Mouse (Mus musculus) lung, postnatal 14 days (tissue): ENCODE results near the gene Urgcp.
"Not testable (repeated sequence)": the region's sequence is repeated elsewhere in the genome, so short reads cannot be mapped to it uniquely, and the experiment has no call there.

ENCODE experiments used
- DNase-seq: peaks from one replicate; pipeline ENCODE4 v3.0.0; 2021

Gene Urgcp

GRCm38 (mm10) chr11:5761820-5762632 is at the start of gene Urgcp:
Gene Urgcp (minus strand): TSS chr11:5762376.
- DNase-seq, result peak; percentile 96

GRCm38 (mm10) chr11:5809487-5809886 is 47.3 kb upstream of the Urgcp start:
- DNase-seq, result not testable (repeated sequence)

- no peak for DNase-seq
These were observed 45.8 kb upstream of the Urgcp start for GRCm38 (mm10) chr11:5807956-5808355.

DNA sequence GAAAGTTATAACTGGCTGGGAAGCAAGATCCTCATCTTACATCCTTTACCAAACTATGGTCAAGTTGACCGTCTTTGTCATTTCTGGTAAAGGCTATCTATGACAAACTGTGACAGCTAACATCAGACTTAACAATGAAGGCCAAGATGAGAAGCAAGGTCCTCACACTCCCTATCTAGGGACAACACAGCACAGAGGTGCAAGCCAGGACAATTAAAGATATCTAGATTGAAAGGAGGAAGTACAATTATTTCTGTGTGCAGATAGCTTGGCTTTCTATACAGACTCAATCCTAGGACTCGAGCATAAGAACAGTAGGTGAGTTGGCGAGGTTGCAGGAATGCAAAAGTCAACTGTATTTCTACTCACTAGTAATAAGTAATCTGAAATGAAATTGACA is 43.5 kb upstream of the Urgcp start:
- no peak for DNase-seq

- DNase-seq, result no peak
These were observed 42.0 kb upstream of the Urgcp start for GRCm38 (mm10) chr11:5804174-5804573.

DNA sequence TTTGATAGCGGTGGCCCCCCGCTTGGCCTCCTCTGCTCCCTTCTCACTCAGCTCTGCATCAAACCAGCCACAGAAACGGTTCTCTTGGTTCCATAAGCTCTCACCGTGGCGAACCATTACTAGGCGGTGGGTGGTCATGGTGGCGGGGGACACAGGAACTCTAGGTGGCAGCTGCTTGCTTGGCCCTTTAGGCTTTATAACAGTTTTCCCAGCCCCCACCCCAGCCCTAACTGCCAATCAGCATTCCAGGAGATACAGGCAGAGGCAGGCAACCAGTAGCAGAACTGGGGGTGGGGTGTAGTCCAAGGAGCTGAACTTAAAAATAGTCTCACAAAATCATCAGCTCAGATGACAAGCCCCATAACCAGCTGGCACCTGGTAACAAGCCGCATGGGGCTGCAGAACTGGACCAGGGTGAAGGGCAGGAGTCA is 41.4 kb upstream of the Urgcp start, which contains the start of gene Pgam2:
Pgam2 (minus strand) TSS at position 183 of the 431 bp plus-strand sequence.
- no peak for DNase-seq

- DNase-seq, result no peak
These were observed 40.5 kb upstream of the Urgcp start for GRCm38 (mm10) chr11:5802457-5803217.

- DNase-seq, result no peak
These were observed 39.8 kb upstream of the Urgcp start for GRCm38 (mm10) chr11:5802005-5802404.

DNA sequence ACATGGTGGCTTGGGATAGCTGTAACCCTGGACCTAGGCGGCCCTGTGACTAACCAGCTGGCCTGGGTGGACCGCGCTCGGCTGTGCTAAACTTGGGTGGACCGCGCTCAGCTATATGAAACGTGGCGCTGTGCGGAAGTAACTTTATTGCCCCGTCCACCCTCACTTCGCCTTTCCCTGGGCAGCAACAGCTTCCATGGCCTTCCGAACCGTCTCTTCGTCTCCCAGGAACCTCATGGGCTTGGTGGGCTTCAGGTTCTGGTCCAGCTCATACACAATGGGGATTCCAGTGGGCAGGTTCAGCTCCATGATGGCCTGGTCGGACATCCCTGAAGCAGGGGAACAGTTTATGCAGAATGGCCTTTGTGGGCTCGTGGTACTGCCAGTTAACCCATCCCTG is 39.3 kb upstream of the Urgcp start:
- no peak for DNase-seq

DNA sequence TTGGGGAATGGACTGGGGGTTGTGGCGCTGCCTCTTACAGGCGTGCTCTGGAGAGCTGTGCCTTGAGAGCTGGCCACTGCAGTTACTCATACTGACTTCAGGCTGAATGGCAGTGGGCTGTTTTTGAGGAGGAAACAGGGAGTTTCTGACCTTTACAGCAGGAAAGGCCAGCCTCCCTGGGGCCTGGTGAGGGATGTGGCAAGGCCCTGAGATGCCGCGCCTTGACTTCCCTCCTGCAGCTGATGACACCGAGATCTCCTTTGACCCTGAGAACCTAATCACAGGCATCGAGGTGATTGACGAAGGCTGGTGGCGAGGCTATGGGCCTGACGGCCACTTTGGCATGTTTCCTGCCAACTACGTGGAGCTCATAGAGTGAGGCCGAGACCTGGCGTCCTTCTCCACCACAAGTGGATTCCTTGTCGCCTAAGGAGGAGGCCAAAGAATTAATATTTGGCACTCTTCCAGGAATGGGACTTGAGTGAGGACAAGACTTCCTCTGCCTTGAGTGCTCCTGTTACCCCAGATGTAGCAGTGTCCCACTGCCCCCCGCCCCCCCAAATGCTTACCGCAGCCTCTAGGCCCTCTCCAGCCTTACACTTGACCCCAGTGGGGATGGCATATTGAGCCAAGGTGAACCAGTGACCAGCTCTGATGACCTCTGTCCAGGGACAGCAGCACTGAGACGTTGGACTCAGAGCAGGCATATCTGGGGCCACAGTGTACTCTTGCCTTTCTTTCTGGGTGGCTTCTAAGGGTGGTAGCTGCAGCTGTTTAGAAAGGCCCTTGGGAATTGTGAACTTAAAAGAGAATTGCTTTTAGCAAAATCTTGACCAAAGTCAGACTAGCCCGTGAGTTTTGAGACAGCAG is 37.7 kb upstream of the Urgcp start:
- peak; percentile 68 for DNase-seq

GRCm38 (mm10) chr11:5797928-5798327 is 35.8 kb upstream of the Urgcp start:
- DNase-seq, result no peak

DNA sequence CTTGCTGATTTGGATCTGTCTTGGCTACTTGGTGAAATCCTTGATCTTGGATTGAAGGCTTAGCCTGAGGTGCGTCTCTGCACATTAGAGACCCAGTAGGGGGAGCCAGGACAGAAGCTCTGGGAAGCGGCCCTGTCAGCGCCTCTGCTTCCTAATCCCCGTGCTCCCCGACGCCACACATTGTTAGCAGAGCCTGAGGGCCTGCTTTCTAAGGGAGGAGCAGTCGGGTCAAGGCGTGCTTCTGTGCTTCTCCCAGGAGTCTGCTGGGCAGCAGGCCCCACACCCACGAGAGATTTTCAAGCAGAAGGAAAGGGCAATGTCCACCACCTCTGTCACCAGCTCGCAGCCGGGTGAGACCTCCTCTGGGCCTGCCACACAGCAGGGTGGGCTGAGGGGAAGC is 35.2 kb upstream of the Urgcp start:
- DNase-seq, result no peak

DNA sequence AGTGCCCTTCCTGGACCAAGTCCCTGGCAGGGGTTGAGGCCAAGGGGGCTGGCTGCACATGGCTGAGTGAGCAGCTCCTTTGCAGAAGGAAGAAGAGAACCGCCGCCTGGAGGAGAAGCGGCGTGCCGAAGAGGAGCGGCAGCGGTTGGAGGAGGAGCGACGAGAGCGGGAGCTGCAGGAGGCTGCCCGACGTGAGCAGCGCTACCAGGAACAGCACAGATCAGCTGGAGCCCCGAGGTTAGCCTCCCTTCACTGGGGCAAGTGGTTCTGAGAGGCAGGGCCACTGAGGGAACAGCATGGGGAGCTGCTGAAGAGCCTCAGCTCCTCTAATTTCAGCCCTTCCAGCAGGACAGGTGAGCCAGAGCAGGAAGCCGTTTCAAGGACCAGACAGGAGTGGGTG is 34.8 kb upstream of the Urgcp start:
- no peak for DNase-seq

- no peak for DNase-seq
These were observed 33.5 kb upstream of the Urgcp start for GRCm38 (mm10) chr11:5795706-5796105.

DNA sequence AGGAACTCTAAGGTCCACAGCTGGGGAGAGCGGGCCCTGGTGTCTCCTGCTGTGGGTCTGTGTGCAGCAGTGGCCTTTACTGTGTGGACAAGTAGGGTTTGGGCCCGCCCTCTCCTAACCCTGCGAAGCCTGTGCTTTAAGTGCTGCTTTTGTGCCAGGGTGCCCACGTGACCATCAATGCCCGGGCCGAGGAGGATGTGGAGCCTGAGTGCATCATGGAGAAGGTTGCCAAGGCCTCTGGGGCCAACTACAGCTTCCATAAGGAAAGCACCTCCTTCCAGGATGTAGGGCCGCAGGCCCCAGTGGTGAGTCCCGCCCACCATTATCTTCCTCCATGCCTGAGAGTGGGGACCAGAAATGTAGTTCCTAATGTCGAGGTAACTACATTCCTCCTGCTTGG is 33.1 kb upstream of the Urgcp start:
- no peak for DNase-seq

GRCm38 (mm10) chr11:5790431-5790830 is 28.3 kb upstream of the Urgcp start:
- DNase-seq, result no peak

DNA sequence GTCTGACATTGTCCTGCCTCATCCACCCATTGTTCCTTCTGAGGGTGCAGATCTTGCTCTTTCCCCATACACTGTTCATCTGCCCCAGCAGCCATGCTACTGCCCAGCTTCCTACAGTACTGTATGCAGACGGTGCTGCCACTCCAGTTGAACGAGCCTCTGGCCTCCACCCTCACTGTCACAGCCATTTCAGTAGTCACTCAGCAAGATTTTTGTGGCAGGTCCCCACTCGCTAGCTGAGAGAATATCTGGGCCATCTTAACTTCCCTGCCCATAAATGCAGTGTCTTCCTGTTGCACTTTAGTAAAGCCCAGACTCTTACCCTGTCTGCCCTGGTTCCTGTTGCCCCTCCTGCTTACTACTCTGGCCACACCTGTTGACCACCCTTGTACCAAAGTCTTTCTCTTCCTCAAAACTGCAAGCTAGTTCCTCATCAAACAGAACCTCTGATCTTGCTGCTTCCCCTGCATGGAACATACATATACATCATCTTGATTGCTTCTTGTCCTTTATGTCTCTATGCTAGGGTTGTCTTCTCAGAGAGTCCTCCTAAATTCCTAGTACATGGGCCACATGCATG is 27.7 kb upstream of the Urgcp start:
- DNase-seq, result no peak

GRCm38 (mm10) chr11:5789071-5789753 is 27.0 kb upstream of the Urgcp start:
- DNase-seq, result no peak

- peak; percentile 96 for DNase-seq
These were observed 26.2 kb upstream of the Urgcp start, which contains the start of gene Dbnl for GRCm38 (mm10) chr11:5788056-5789014. Gene Dbnl (plus strand): TSS chr11:5788488.

DNA sequence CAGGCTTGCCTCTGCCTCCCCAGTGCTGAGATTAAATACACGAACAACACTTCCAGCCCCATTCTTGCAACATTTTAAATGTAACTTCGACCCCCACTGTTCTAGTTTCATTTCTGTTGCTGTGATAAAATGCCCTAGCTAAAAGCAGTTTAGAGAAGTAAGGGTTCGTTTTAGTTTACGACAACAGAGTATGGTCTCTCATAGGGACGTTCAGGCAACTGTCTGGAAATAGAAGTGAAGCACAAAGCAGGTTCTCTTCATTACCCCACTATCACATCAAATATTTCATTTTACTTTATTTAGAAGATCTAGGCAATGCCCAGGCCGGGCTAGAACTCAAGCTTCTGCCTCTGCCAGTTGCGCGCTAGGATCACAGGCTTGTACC is 25.5 kb upstream of the Urgcp start:
- no peak for DNase-seq

- no peak for DNase-seq
These were observed 23.6 kb upstream of the Urgcp start for GRCm38 (mm10) chr11:5785732-5786131.
